Mouse (Mus musculus) retina, adult 2 months (tissue): ENCODE measurements at regions not wholly inside any gene's neighbourhood (a gene's known extent, or its start where the extent isn't known, plus 50 kb on each side); places are given as distances from the start of the nearest gene placed in this dataset.
A peak's percentile ranks its signal among the peaks of the same experiment; 100 is the strongest.

Source experiments
- DNase-seq: peaks from one replicate; pipeline ENCODE4 v3.0.0-alpha.2; 2012; ENCODE audit warnings: low read depth, low spot score

DNA sequence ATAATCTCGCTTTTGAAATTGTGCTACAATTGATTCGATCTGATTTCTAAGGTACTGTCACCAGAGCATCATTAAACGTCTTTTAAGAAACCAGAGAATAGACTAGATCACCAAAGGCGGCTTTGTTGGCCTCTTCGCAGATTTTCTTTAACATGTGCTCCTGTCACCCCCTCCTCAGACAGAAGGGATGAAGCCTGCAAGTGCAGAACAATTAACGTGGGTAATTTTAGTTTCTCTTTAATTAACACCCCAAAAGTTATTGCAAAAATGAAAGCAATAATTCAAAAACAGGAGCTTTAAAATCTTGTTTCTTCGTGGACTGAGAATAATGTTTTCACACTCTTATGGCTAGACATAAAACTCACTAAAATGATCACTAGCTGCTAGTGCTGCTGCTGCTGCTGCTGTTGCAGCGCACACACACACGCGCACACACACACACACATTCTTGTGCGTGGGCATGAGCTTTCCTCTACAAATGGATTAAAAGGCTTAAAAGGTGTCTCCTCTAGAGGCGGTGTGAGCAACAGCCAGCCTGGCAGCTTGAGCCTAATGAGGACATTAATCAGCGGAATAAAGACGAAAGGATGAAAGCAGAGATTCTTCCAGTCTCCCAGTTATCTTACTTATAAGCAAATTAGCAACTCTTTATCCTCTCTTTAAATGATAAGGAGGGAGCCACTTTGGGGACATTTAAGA is 550.5 kb upstream of the Btbd3 start:
- peak; percentile 18 for DNase-seq

DNA sequence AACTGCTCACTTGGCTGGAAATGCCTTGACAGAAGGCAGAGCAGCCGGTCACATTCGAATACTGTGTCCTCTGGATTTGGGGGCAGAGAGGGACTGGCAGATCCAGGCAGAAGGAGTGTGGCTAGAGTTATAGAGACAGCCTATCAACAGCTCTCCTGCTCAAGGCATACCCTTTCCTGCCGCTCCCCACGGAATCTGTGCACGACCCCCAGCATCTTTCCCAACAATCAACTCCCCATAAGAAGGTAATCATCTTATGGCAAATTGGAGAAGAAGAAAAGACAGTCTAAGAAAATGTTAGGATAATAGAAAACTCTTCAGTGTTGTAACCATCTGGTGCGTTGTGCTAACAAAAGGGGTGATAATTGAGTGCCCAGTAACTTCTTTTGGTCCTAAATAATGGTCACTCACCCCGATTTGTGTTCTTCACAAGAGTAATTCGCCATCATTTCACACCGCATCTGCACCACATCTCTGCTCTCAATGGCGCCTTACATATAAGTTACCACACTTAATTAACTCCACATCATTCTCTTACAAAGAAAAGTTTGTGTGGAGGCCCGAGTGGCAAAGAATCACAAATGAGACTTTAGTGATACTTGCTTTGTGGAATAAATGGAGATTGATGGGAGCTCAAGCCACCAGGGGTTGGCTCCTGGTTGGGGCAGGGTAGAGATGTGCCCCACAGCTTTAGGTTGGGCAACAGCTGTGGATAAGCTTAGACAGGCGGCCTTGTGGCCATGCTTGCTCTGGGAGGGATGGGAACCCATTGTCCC is 551.2 kb upstream of the Btbd3 start:
- no peak for DNase-seq

DNA sequence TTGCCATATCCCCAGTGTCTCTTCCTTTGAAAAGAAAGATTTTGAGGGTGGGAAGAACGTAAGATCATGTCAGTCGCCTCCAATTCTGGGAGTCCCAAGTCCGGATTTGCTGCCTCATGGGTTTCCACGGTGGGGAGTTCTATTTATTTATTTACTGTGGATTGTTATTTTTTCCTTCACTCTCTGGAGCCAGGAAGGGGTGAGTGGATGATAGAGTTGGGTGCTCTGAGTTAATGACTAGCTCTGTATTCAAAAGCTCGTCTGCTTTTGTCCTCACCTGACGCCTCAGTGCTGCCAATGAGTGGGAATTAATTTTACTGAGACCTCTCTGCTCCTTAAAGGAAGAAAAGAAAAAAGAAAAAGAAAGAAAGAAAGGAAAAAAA is 551.8 kb upstream of the Btbd3 start:
- no peak for DNase-seq

DNA sequence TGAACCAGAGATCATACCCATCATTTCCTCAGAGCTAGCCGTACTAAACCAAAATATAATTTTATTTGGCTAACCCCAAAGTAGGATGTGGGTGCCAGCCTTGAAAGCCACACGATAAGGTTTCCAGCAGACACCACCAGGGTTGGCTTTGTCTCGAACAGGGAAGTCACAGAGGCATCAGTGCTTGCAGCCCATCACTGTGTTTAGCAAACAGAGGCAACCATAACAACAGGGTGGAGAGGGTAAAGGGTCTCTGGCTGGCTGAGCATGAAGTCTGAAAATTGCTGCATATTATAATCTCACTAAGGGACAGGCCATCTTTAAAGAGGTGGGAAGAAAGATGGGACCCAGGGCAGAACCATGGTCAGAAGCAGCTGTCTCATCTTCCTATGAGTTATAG is 552.3 kb upstream of the Btbd3 start:
- no peak for DNase-seq

DNA sequence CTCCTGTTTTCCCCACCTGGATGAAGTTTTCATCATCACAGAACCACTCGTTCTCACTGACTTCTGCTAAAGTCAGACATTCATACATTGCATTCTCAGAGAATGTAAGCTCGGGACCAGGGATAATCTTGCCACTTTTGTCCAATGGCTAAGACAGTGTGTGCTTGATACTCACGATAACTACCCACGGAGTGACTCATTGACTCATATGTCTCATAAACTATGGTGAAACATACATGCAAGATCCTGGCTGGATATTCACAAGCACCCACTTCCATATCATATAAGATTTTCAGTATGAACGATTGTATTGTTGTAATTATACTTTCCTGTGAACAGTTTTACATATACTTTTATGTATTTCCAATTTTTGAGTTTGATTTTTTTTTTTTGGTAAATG is 560.5 kb upstream of the Btbd3 start:
- DNase-seq, result no peak

DNA sequence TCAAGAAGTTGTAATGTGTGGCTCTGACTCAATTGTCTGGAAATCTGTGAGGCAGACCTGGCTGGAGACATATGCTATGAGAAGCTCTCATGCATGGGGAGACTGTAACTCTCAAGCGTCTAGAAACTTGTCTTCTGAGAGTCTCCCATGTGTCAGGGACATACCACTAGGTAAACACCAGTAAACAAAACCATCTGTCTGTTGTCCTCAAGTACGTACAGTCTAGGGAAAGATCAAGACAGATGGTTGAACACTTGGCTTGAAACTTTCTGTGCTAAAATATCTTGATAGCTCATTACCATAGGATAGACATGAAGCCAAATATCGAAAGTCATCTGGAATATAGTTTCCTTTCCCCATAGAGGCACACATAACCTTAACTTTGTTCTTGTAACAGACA is 562.3 kb upstream of the Btbd3 start:
- no peak for DNase-seq

DNA sequence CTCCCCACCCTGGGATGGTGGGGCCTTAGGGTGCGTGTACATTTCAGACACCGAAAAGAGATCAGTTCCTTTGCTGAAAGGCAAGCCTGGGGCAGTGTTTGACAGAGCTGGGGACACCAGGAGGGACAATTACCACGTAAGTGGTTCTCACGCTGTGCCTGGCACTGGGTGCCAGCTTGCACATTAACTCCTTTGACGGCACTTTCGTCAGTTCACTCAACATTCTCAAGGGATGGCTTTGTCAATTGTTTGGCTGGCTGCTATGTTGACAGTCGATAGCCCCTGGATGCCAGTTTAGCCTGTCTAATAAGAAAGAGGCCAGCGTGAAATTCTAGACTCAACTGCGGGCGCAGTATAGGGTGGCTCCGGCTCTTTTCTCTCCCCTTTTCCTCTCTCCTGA is 569.2 kb upstream of the Btbd3 start:
- DNase-seq, result no peak

DNA sequence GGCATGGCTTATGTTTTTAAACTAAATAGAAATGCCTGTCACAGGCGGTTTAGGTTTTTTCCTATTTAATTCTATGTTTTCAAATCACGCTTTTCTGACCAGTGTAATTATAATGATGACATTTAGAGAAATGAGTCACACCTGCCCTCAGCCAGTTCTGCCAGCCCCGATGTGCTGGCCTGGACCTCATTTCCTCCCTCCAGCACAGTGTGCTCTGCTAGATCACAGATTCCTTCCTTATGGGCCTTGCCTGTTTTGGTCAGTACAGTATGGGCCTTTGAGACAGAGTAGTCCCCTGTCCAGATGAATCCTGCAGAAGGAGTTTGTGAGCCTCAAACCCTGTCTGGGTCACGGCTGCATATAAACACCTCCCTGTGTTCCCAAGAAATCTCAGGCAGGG is 569.6 kb upstream of the Btbd3 start:
- no peak for DNase-seq

DNA sequence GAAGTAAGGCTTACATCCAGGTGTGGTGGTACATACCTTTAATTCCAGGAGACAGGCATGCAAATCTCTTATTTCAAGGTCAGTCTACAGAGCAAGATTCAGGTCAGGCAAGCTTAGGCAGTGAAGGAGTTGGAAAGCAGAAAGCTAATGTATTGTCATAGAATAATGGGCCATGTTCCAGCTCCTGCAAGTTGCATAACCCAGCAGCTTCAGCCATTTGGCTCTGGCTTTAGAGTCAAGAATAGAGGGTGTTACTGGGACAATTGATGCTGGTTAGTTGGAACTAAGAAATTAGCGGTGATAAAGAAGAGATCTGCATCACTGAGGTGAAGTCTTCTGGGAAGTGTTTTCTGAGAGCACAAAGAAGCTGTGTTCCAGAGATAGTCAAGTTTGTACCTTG is 565.3 kb upstream of the Jag1 start:
- no peak for DNase-seq

DNA sequence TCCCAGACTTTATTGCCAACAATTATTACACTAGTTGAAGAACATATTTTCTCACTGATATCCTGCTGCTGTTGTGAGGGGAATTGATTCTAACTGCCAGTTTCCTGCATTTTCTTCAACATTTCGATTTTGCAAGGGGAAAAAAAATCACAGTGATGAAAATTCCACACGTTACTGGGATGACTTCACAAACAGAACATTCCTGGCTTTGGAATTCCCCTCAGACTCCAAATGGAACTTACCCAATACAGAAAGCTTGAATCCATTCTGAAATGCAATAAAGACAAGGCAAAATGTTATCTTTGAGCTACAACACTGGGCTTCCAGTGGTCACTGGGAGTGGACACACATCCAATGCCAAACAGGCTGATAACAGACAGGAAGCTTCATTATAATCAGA is 546.7 kb upstream of the Jag1 start:
- DNase-seq, result no peak

DNA sequence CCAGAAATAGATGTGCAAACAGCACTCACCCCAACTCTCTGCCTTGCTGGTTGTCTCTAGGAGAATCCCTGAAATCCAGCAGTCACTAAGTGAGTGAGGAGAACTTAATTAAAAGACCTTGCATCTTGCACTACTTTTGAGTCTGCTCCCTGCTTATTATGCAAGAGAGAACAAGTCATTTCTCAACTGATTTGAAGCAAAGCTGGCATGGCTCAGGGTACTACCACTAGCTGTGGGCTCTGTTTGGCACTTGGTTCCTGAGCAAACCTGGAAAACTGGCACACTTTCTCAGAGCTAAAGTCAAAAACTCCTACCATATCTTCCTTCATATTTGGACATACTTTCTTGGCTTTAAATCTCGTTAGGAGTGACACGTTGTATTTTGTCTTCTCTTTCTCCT is 545.8 kb upstream of the Jag1 start:
- DNase-seq, result no peak

DNA sequence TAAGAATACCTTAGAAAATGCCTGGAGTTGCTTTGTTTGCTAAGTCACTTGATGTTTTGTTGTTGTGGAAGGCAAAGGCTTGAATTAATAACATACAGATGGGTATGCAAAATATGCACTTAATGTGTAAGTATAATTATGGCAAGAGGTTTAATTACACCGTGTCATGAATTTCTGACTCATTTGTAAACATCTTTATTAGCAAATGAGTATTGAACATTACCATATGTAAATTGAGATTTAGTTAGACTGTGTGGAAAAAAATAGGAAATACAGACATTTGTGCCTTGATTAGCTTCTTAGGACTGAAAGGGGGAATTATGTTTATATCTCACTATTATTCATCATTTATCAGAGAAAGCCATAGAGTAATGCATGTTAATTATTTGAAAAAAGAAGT is 544.0 kb upstream of the Jag1 start:
- DNase-seq, result no peak

DNA sequence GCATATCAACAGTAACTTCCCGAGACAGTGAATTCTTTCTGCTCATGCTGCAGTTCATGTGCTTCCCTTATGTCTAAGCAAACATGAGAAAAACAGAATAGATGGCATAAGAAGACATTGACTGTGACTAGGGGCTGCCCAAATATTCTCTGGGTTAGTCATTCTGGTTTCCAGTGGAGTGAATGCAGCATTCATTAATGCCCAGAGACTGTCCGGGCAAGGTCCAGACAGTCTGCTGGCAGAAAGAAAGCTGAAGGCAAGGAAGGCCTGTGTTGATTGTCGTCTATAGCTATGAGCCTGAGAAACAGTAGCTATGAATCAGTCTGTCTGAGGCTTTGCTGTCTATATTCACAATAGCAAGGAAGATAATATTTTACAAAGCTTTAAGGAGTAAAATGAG is 537.9 kb upstream of the Jag1 start:
- no peak for DNase-seq

DNA sequence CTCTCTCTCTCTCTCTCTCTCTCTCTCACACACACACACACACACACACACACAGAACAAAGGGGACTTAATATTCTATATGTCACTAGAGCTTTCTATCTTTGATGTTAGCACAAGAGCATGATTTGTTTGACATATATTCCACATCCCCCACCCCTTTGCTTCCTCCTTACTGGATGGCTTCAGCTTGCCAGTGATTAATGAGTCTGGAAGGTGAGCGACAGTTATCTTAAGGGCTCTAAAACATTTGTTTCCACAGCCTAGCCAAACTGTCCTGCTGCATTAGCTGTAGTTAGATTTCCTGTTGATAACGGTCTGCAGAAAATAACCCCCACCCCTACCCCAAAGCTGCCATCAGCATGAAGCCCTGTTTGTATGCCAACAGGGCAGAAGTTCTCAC is 527.7 kb upstream of the Jag1 start:
- DNase-seq, result no peak

DNA sequence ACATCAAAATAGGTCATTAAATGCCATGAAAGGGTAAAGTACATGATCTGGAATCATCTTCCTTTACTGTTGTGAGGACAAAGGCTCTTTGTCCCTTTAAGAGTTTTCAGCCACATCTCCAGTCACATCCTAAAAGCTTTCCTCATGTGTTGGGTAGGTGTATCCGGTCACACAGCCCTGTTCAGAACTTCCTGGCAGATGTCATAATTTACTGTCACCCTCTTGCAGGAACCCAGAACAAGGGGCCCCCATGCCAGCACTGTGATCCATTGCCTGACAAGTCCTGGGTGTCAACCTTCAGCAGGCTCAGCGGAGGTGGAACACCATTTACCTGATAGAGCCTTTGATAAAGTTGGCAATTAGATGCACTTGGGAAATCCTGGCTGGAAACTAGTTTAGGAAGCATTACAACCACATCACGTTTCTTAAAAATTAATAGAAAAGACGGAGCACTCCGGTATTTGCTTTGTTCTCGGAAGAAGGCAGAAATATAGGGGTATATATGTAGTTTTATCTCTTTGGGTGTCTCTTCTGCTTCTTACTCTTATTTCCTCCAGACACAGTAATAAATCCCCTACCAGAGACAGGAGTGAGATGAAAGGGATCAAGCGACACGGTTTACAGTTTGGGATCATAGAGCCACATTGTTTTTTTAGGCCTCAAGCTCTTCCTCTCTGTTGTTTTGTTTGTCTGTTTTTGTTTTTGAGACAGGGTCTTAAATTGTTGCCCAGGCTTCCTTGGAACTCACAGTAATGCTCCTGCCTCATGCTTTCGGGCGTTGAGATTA is 527.0 kb upstream of the Jag1 start:
- DNase-seq, result no peak

DNA sequence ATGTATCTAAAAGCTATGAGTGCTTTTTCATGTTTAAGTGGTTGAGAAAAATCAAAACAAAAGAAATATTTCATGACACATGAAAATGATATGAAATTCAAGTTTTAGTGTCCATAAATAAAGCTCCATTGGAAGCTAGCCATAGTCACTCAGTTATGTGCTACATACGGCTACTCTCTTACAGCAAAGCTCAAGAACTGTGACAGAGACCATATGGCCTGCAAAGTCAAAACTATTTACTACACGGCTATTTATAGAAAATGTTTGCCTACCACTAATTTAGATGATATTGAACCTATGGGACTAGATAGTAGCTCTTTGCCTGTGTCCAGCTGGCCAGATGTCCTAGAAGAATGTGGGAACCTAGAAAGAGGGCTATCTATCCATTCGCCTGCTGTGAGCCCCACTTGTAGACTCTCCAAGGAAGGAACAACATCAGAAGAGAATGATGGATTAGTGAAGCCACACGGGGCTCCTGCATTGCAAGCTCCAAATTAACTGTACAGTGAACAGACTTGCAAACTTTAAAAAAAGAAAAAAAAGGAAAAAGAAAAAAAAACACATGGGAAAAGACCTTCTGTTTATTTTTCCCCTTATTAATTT is 518.7 kb upstream of the Jag1 start:
- DNase-seq, result no peak

DNA sequence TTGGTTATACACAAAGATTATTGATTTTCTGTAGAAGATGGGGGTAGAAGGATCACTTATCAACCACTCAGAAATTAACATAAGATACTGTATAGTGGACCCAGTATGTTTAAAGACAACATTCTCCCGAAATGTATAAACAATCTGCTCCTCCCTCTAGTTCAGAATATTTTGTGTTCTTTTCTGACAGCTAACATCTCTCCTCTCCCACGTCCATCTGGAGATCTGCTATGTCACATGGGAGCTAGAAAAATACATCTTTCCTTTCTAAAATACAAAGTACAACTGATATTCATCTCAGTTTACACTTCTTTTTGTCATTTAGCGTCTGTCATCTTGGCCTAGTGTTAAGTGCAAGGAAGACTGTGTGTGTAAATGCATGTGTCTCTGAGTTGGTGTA is 500.2 kb upstream of the Jag1 start:
- no peak for DNase-seq

DNA sequence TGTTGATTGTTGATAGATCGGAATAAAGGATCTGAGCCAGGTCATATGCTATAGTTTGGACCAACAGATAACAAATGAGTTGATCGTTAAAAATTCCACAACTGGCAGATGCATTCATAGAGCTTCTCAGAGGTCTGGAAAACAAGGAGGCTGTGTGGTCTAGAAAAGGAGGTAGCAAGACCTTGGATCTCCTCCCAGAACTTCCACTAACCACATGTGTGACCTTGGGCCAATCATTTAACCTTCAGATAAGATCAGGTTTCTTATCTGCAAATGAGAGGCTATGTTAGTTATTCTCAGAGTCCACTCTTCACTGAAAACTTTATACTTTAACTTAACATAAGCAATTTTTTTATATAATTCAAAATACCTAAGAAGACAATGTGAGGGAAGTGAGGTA is 497.3 kb upstream of the Jag1 start:
- DNase-seq, result no peak

DNA sequence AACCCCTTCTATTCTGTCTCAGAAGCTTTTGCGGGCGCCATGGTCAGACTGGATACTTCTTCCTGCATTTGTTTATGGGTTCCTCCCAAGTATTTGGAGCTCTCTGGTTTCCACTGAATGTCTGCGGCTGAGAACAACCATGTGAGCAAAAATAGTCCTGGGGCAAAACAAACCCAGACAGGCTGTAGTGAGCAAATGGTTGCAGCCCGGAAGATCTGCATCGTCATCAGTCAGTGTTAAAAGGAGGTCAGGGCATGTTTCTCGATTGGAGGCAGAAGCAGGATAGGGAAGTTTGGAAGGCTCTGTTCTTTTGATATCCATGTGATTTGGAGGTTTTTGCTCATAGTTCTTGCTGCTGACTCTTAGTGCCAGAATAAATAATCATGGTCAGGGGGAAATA is 492.1 kb upstream of the Jag1 start:
- peak; percentile 2 for DNase-seq

DNA sequence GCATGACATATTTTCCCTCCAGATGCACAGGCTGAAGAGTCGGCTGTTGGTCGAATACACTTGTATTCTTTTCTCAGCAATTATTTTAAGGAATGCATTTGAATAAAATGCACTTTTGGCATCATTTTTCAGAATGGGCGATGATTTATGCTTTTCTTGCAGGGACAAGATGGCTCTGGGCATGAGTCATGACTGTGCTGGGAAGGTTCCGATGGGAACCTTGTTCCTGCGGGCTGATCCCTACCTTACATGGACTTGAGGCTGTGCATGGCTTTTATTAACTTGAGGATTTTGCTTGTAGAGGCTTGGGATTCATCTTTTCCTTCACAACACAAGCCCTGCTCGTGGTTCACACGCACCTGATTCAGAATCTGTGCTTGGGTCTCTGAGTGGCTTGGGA is 481.7 kb upstream of the Jag1 start:
- no peak for DNase-seq

DNA sequence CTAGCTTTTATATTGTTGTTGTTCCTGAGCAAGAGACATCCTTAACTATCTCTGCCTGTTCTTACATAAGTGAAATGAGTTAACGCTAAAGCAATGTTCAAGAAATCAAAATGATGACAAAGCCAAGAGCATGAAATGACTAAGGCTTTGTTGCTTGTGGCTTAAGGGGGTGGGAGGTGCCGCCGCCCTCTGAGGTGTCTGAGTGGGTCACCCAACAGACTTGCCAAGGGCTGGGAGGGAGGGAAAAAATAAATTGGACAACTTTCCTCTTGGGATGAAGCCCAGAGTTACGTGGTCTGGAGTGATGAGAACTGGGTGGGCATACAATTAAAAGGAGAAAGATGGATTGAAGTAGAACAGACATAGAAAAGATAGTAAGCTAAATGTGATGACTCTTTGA is 478.1 kb upstream of the Jag1 start:
- DNase-seq, result no peak

DNA sequence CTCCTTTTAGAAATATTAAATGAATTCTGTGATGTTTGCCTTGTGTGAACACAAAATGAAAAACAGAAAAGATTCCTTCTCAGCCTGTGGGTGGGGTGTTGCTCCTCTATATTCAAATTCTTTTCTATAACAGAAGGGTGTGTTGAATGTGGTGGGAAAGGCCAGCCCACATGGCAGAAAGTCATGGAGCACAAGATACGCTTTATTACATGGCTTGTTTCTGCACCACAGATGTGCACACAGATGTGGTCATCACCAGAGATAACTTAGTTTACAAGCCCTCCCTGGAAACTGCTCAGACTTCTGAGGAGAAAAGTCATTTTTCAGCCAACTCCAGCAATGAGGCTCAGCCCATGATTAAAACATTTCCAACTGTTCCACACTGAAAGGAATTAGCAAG is 475.1 kb upstream of the Jag1 start:
- DNase-seq, result no peak
